Mouse (Mus musculus) cerebellum, adult 2 months (tissue): ENCODE results near the gene Calu.

ENCODE experiments used
- CTCF ChIP-seq: fragments of 200-500 bp; IDR thresholded peaks from 2 replicates; pipeline ENCODE4 v1.5.1; 2011; ENCODE audit warnings: low read depth, mild to moderate bottlenecking, control low read depth, low read length, moderate library complexity, borderline replicate concordance; ENCODE audit not compliant: insufficient read depth
- POLR2A ChIP-seq: fragments of 200-500 bp; IDR thresholded peaks from 2 replicates; pipeline ENCODE4 v1.6.1; 2011; ENCODE audit warnings: low read length, control low read depth, borderline replicate concordance; ENCODE audit not compliant: insufficient read depth

- no peak for TF ChIP-seq POLR2A
- no peak for TF ChIP-seq CTCF
Observed at GRCm38 (mm10) chr6:29402693-29403342, 54.9 kb downstream of the Calu start.
